Mouse (Mus musculus) small intestine, adult 2 months (tissue): ENCODE measurements around the gene Efcab1. TPM values are rescaled to one million over a fixed set of nuclear protein-coding genes. Genes with fewer than 3 reads are reported as not detected.

Experiments used
- H3K27ac ChIP-seq: fragments of 200-500 bp; 2 replicates; pipeline ENCODE4 v1.5.1; 2012; ENCODE audit warnings: low read depth, low read length, control low read depth, inconsistent platforms; ENCODE audit not compliant: insufficient read depth
- H3K27me3 ChIP-seq: fragments of 200-500 bp; 2 replicates; pipeline ENCODE4 v1.6.1; 2012; ENCODE audit warnings: mild to moderate bottlenecking, moderate library complexity, low read length, inconsistent platforms; ENCODE audit not compliant: control insufficient read depth, insufficient read depth
- H3K36me3 ChIP-seq: fragments of 200-500 bp; 2 replicates; pipeline ENCODE4 v1.6.1; 2012; ENCODE audit warnings: mild to moderate bottlenecking, low read length, control low read depth, inconsistent platforms; ENCODE audit not compliant: control insufficient read depth, insufficient read depth
- H3K4me1 ChIP-seq: fragments of 200-500 bp; 2 replicates; pipeline ENCODE4 v1.6.1; 2012; ENCODE audit warnings: low read length, inconsistent platforms, mixed read lengths; ENCODE audit not compliant: control insufficient read depth, insufficient read depth, insufficient read length
- H3K4me3 ChIP-seq: fragments of 200-500 bp; 2 replicates; pipeline ENCODE4 v1.5.1; 2012; ENCODE audit warnings: low read depth, mild to moderate bottlenecking, control low read depth, inconsistent platforms, low read length, moderate library complexity
- CTCF ChIP-seq: fragments of 200-500 bp; IDR thresholded peaks from 2 replicates; pipeline ENCODE4 v1.5.1; 2012; ENCODE audit warnings: low read depth, mild to moderate bottlenecking, control low read depth, inconsistent platforms, low read length, moderate library complexity, mixed read lengths; ENCODE audit not compliant: insufficient replicate concordance, insufficient read length; ENCODE audit errors: extremely low read depth
- POLR2A ChIP-seq: fragments of 200-500 bp; IDR thresholded peaks from 2 replicates; pipeline ENCODE4 v1.6.1; 2012; ENCODE audit warnings: low read depth, mild to moderate bottlenecking, control low read depth, inconsistent platforms, low read length, moderate library complexity
- WGBS: fragments of 180-500 bp; shearing (Covaris S2); methylation state at CpG from one replicate; pipeline ENCODE4 v1.1.7; 2018; 5-methylcytosine and 5-hydroxymethylcytosine counted together
- polyA plus RNA-seq: library from polyadenylated mRNA; depleted of rRNA; stranded (reverse); fragments of >200 nt; gene quantifications from 2 replicates; pipeline ENCODE4 v1.2.3, GENCODE M21; 2012

Efcab1 gene
- polyA plus RNA-seq, 1 experiment: not detected

DNA sequence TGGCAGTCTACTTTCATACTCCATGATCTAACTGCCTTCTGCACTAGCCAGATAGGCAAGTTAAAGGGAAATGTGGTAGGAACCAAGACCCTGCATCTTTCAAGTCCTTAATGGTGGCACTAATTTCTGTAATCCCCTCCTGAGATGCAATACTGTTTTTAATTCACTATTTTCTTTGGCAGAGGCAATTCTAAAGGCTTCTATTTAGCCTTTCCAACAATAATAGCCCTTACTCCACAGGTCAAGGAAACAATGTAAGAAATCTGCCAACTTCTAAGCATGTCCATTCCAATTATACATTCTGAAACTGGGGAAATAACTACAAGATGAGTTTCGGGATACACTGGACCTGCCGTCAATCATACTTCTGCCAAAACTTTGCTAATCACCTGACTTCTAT, 72.8 kb downstream of the Efcab1 start:
- no peak overlapping the region for H3K27ac ChIP-seq
- no peaks in the 10 kb centered on the region for H3K27me3 ChIP-seq
- WGBS: 87% methylated on average over 2 of the region's 2 CpGs
- TF ChIP-seq CTCF: no peak
- no peak for TF ChIP-seq POLR2A
- H3K4me3 ChIP-seq: no peak overlapping the region
- no peaks in the 10 kb centered on the region for H3K36me3 ChIP-seq
- no peaks in the 10 kb centered on the region for H3K4me1 ChIP-seq

DNA sequence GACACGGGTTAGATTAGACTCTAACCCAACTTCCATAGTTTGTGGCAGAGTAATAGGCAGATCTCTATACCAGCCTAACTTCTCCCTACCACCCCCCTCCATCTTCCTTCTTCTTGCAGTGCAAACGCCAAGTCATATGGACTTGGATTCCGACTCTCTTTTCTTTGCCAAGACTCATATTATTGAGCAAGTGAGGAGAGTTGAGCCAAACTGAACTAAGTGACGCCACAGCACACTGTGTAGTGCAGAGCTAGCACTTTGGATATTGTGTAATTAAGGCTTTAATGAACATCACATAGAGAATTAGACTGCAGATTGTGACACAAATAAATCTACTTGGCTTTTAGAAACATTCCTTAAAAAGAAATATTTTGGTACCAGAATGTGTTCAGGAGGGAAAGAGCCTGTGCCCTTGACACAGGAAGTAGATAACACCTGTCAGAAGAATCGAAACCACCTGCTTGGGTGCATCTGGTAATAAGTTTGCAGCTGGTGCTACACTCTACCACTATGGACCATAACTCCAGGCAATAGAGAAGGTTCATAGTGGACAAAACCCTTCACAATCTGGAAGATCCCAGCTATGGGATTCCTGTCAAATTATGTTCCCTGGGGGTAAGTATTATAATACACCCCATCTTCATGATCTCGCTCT, 83.3 kb downstream of the Efcab1 start:
- Histone ChIP-seq H3K4me3 (no peak overlapping the region), H3K27me3 (no peaks in the 10 kb centered on the region), H3K27ac (no peak overlapping the region), H3K4me1 (no peaks in the 10 kb centered on the region), H3K36me3 (no peaks in the 10 kb centered on the region)
- no peak for TF ChIP-seq CTCF
- no peak for TF ChIP-seq POLR2A
- WGBS: 59% methylated on average over 6 of the region's 6 CpGs

DNA sequence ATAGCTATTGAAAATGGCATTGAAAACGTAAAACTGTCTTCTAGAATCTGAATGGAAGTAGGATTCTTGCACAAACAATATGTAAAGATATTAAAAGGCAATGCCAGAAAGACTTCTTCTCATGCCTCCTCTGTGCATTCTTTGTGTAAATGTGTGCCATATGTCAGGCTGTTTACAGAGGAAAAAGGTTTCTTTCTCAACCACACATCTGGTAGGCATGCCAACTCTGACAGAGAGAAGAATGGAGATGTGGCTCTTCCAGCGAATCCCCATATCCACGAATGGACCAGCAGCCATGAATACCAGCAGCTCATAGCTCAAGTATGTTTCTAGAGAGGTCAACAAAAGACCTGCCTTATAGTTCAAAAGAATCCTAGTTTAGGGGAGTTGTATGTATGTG, 84.6 kb downstream of the Efcab1 start:
- TF ChIP-seq POLR2A (no peak), CTCF (no peak)
- Histone ChIP-seq H3K27me3 (no peaks in the 10 kb centered on the region), H3K27ac (no peak overlapping the region), H3K4me1 (no peaks in the 10 kb centered on the region), H3K4me3 (no peak overlapping the region), H3K36me3 (no peaks in the 10 kb centered on the region)
- WGBS: 74% methylated on average over 3 of the region's 3 CpGs

DNA sequence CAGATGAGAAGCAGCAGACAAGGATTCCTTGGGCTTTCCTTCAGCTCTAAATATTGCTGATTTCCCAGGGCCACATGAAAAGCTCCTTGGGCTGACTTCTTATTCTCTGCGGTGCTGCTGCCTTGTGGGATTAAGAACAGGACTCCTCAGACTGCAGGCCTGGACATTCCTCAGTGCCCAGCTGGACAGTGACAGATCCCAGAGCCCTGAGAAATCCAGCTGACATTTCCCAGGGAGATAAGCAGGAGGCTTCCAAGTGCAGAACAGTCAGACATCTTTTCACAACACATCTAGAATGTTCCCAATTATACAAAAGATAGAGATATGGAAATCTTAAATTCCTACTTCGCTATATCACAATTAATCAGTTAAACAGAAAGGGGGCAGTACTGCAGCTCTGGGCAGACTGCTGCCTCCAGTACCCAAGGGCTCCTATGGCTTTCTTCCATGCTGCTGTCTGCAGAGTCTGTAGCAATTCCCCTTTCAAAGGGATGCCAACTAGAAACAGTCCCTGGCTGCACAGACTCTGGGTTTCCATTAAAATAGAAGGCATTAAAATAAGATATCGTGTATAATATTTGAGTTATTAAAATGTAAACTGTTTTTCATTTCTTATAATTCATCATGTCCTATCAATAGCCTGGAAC, 86.2 kb downstream of the Efcab1 start:
- no peaks in the 10 kb centered on the region for H3K4me1 ChIP-seq
- no peaks in the 10 kb centered on the region for H3K27me3 ChIP-seq
- no peak overlapping the region for H3K4me3 ChIP-seq
- H3K27ac ChIP-seq: no peak overlapping the region
- TF ChIP-seq POLR2A (no peak), CTCF (no peak)
- 64% methylated on average over 3 of the region's 3 CpGs for WGBS
- no peaks in the 10 kb centered on the region for H3K36me3 ChIP-seq

DNA sequence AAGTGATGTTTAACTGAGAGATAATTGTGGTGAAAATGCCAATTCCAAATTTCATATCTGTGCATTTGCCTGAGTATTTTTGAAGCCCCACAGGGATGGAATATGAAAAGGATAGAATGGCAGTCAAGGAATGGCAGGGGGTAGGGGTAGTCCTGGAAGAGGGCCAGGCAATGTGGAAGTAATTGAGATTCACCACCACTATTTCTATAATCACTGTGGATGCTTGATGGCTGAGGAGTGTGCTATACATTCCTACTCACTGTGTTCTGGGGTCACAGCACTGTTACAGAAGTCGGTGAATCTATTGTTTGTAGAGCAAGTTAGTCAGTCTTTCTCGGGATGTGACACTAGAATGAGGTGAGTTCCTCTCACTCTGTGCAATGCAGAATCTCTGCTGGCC, 108.3 kb downstream of the Efcab1 start:
- no peak for TF ChIP-seq POLR2A
- TF ChIP-seq CTCF: no peak
- Histone ChIP-seq H3K36me3 (no peaks in the 10 kb centered on the region), H3K27ac (no peak overlapping the region), H3K4me3 (no peak overlapping the region), H3K27me3 (no peaks in the 10 kb centered on the region), H3K4me1 (no peaks in the 10 kb centered on the region)
- 77% methylated on average over 2 of the region's 2 CpGs for whole genome bisulfite sequencing
